Mouse (Mus musculus) right cerebral cortex, postnatal 4 days (tissue): ENCODE data around the gene Wrap73.

ENCODE experiments used
- DNase-seq: peaks from one replicate; pipeline ENCODE4 v3.0.0-alpha.2; 2022

The Wrap73 gene

DNA sequence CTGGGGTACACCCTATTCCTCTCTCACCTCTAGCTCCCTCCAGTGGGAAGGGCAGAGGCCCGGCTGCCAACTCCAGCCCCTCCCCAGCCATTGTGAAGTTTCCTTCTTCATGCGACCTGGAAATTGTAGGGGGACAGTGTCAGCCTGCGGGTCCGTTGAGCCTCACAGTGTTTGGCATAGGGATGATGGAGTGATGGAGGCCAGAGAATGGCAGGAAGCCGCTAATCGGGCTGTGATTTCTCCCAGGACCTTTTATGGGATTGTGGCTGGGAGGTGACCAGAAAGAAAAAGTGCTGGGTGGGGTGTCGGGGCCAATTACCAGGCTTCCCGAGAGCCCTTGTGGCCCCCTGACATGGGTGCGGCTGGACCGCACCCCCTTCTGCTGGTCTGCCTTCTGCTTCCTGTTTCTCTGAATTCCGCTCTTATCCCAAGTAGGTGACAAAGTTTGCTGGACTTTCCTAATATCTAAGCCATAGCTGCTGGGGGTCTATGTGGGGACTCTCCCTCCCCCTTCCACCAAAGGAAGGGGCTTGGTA, 43.9 kb downstream of the Wrap73 start:
- no peak for DNase-seq

DNA sequence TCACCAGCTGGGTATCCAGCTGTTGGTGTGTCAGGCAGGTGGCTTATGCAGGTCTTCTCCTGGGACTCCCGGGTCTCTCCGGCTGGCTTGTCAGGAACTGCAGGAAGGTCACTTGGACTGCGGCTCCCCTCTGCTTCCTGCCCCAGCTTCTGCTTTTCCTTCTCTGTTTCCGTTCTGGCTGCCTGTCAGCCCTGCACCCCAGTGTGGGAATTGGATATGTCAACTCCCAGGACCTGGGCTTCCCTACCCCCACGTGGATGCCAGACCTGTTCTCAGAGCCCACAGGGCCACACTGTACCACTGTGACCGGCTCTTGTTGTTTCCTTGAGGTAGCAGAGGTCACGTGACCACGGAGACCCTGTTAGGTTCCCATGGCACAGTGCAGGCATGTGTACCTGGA, 46.8 kb downstream of the Wrap73 start:
- DNase-seq: no peak

DNA sequence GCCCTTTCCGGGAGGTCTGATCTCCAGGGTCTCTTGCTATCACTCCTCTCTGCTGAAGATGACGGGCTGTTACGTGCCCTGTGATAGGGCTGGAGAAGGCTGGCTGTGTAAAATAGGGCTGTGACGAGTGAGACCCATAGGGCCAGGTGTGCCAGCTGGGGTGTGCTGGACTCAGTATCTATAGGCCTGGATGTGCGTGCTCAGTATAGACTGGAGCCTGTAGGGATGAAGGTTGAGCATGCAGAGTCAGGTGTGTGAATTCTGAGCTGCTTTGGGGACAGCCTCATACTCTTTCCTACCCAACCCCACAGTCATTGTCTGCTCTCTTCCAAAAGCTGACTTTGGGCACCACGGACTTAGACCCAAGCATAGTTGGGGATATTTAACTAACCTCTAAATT, 55.8 kb downstream of the Wrap73 start:
- DNase-seq: no peak

DNA sequence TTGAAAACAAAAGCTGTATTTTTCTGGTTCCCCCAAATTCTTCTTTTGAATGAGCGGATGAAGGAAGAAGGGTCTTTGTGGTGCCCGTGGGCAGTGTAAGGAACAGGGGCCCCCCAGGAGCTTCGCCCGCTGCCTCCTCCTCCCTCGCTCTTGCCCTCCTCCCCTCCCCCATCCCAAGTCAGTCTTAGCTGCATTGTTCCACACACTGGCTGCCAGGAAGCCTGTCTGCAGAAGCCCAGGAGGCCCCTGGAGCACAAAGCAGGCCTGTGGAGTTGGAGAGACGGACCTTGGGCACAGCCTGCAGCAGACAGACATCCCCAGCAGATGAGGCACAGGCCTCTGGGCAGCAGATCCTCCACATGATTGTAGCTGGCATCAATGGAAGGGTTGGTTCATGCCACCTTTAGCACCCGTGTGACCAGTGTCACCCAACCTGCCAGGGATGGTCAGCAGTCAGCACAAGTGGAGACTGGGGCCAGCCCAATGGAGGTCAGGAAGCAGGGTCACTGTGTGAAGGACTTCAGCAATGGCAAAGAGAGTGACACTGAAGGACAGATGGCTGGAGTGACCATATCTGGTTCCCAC, 56.3 kb downstream of the Wrap73 start:
- no peak for DNase-seq

DNA sequence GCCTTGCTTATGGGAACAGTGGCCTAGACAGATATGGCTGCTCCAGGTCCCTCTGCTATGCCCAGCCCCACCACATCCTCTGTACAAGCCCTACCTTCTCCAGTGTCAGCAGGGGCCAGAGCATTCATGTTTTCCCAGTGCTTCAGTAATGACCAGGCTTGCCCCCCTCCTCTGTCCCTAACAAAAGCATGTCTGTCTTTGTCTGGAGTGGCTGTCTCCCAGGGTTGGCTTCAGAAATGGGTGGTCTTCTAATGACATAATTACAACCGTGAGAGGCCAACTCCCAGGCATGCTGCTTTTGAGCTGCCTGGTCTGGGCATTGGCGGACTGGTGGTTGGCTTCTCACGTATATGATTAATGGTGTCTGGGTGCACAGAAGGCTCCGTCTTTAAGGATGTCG, 59.3 kb downstream of the Wrap73 start:
- no peak for DNase-seq

DNA sequence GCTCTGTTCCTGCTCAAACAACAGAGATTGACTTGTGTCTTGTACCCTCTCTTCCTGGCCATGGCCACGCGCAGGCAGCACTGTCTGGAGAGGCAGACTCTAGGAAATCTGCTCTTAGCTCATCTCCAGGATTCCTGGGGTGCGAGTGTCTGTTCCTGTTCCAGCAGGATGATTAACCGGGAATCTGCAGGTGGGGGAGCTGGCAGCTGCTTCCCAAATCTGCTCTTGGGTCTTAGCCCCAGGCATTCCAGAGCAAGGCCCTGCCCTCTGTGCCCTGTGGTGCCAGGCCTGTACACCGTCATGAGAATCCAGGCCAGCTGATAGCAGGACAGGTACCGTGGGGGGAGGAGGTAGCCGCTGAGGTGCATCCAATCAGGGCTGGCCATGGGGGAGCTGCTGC, 62.4 kb downstream of the Wrap73 start:
- DNase-seq: no peak

DNA sequence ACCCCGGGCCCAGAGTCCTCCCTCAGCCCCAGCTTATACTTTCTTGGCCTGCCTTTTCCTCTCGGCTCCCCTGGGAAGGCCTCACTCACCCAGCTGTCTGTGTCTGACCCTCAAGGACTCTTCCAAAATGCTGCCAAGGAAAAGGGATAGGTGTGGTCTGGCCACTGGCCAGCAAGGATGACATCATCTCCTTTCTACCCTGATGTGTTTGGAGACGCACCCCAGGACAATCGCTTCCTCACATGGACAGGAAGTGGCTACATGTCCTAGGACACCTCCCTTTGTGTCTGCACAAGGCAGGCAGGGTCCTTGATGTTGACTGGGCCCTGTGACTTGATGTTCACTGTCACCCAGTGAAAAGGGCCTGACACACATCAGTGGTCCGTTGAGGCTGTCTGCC, 63.2 kb downstream of the Wrap73 start:
- DNase-seq: no peak

DNA sequence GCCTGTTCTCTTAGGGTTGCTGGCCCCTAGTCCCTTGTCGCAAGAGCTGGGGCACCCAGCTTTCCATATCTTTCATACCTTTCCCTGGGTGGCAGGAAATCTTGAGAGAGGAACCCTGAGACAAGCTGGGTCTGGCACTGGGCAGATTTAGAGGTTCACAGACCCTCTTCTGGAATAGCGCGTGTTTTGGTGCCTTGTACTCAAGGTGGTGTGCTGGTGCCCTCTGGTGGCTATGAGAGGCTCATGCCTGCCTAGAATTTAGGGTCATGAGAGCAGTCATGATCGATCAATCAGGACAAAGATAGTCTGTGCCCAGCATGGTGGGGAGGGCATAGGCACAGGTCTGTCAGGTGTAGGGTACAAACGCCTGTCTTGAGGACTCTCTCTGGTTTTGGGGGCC, 65.1 kb downstream of the Wrap73 start:
- DNase-seq: peak; percentile 77

DNA sequence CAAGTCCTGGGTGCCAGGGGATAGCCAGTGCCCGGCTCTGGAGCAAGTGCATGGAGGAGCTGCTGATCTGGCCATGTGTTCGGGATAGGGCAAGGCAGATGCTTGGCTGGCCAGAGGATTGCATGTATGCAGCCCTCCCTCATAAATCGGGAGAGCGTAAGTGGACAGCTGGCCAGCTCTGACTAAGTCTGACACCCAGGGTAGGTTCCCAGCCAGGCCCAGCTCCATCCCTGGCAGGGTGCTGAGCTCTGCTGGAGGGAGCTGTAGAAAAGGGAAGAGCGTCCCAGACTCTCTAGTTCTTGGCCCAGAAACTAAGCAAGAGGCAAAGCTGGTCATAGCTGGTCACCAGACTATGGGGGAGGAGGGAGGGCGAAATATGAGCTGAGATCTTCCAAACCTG, 66.9 kb downstream of the Wrap73 start:
- no peak for DNase-seq

DNA sequence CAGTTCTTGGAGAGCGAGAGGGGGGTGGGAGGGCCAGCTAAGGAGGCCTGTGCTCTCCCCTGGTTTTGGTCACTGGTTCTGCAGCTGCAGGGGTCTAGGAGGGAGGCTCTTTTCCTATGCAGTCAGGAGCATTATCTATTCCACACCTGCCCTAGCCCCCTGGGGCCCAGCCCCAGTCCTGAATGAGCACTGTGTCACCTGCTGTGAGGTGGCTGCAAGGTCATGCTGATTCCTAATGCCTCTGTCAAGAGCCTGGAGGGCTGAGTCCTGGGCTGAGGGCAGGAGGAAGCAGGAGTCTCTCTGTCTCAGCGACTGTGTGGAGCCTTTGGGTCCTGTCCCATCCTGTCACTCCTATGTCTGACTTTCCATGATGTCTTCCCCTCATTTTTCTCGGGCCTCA, 67.7 kb downstream of the Wrap73 start:
- no peak for DNase-seq

DNA sequence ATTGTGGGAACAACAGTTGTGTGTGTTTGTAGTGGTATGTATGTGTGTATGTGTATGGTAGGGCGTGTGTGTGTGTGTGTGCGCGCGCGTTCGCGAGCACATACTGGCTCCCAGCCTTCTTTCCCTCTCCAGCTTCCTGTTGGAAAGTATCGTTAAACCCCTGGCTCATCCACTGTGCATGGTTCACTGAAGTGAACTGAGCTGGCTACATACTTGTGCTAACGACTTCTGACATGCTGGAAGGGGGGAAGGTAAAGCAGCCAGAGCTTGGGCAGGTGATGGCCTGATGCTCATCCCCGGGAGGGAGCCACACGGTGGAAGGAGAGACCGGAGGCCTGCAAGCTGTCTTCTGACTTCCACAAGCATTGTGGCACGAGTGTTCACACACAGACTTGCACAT, 69.3 kb downstream of the Wrap73 start:
- no peak for DNase-seq

DNA sequence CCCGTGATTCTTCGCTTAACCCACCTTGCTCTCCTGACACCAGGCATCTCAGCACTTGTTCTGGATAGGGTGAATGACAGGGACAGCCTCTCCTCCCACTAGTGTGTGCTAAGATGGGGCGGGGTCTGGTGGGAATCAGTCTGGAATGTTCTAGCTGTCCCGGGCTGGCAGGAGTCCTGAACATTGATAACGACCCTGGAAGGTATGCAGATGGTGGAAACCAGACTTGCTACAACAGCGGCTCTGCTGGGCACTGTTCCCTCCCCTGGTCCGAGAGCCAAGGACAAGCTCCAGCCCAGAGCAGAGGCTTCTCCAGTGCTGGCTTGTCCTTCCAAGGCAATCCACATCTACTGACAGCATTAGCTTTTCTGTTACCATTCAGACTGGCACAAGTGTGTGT, 71.4 kb downstream of the Wrap73 start:
- DNase-seq: no peak

DNA sequence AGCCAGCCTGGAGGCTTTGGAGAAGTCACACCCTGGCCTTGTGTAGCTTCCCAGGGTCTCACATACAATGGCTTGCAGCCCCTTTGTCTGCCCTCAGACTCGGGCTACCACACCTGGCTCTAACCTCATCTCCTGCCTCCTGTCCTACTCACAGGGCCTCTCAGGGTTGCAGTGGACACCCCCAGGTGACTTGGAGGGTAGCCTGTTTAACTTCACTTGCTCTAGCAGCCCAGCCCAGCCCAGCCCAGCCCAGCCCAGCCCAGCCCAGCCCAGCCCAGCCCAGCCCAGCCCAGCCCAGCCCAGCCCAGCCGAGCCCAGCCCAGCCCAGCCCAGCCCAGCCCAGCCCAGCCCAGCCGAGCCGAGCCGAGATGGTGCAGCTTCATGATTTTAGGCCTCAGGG, 71.9 kb downstream of the Wrap73 start:
- no peak for DNase-seq
